Mouse (Mus musculus): ENCODE results near the gene Atf6.
A peak's percentile ranks its signal among the peaks of the same experiment; 100 is the strongest.

Atf6 gene

DNA sequence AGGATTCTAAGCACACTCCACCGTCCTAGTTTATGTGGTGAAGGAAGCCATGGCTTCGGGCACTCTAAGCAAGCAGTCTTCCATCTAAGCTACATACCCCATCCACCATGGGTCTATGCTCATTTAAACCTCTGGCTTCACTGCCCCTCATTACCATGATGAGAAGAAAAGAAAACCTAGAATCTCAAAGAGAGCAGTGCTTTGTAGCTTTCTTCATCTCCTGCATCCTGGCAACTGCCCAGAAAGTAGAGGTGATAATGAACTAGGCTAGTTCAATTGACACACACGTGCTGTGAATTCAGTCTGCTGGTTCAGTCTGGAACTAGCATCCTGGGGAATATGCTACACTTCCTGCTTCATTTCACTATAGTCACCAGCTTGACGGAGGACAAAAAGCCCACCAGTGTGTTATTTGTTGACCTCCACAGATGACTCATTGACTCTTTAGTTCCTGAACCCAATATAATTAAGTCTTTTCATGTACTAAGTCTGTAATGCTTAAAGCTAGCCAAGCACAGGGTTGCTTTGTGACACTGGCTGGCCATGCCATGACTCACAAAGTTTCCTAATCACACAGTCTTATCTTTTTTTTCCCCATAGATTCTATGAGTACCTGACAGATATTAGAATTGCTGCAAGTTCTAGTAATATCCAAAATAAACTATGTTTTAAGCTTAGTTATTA, 162.5 kb downstream of the Atf6 start:
- no peak for DNase-seq (ENCODE audit: low read depth)

- no peak for DNase-seq (ENCODE audit: low read depth)
These were observed 163.5 kb downstream of the Atf6 start for GRCm38 (mm10) chr1:170704103-170704502.

DNA sequence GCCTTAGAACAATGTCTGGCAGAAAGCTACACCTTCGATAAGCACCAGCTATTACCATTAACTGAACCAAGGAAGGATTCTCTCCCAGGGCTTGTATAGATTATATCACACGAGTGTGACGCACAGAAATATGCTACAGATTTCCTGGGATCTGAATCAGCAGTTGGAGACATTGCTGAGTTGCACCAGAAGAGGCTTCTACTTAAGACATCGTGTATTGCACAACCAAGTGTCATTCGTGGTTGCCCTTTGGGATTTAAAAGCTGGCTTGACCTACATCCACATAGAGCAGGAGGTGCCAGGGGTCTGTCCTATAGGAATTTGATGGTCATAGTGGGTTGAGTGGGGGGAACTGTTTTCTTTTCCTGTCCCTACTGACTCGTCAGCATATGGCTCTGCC, 164.6 kb downstream of the Atf6 start:
- DNase-seq (ENCODE audit: low read depth) = no peak

GRCm38 (mm10) chr1:170702263-170702662, 165.3 kb downstream of the Atf6 start:
- DNase-seq (ENCODE audit: low read depth) = no peak

- peak; percentile 55 for DNase-seq (ENCODE audit: low read depth)
These were observed 166.0 kb downstream of the Atf6 start for GRCm38 (mm10) chr1:170701582-170701981.

GRCm38 (mm10) chr1:170701178-170701577, 166.4 kb downstream of the Atf6 start:
- no peak for DNase-seq (ENCODE audit: low read depth)

DNA sequence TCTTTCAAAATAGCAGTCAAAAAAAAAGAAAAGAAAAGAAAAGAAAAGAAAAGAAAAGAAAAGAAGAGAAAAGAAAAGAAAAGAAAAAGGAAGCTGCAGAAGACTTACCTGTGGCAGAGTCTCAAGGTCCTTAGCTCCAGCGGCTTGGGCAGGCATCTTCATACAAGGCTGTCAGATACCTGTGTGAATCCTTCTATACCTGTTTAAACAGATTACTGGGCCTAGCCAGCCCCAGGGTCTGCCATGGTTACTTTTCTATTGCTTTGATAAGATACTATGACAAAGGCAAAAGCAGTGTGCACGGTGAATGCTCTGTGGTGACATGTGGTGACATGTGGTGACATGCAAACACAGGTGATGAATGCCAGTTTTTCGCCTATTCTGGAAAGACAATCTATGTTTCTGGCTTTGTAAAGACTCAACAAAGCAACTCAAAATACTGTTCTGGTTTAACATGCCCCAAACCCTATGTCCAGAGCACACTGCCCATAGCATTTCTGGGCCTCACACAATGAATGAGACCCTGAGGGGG, 167.0 kb downstream of the Atf6 start:
- no peak for DNase-seq (ENCODE audit: low read depth)

- DNase-seq (ENCODE audit: low read depth) = no peak
These were observed 168.0 kb downstream of the Atf6 start for GRCm38 (mm10) chr1:170699553-170699952.

DNA sequence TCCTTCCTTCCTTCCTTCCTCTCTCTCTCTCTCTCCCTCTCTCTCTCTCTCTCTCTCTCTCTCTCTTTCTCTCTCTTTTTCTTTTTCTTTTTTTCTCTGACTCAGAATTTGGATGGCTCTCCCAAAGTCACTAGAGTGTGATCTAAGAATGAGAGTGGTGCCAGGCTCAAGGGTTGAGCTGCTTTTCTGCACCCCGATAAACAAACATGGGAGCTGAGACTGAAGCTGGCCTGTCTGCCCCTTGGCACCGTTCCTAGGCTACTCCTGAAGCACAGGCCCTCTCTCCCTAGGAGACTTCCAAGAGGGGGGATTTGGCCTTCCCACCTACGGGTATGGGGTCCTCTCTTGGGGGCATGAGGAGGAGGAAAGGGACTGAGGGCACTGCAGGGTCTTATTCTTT, 168.8 kb downstream of the Atf6 start:
- DNase-seq (ENCODE audit: low read depth) = no peak

- DNase-seq (ENCODE audit: low read depth) = no peak
These were observed 169.7 kb downstream of the Atf6 start for GRCm38 (mm10) chr1:170697771-170698356.

DNA sequence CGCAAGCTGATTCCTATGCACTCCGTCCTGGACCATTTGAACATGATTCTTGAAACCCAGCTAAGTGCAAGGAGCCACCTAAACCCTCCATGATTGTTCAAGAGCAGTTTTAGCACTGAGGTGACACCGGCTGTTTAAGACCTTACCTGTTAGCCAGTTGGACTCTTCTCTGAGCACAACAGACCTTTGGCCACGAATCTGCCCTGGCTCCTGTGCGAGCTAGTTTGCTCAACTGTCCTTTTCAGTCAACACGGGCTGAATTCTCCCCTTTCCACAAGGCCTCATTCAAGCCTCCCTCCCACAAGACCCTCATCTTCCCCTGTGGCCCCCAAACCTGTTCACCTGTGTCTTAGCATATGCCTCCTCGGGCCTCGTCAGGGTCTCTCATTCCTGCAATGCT, 170.6 kb downstream of the Atf6 start:
- DNase-seq (ENCODE audit: low read depth) = no peak

DNA sequence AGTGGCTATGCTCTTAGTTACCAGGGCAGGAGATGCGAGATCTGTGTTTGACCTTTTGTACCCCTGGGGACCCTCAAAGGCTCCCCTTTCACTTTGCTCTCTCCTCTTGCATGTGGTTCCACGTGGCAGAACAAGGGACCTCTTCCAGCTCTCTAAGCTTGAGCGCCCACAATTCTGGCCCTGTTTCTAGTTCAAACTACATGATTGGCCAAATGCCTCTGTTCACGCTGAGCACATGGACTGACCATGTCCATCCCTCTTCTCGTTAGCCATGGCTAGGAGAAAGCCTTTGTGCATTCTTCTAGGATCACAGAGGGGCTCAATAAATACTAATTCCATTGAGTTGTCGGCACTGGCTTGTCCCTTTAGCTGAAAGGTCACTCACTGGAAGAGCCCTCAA, 172.2 kb downstream of the Atf6 start:
- no peak for DNase-seq (ENCODE audit: low read depth)

DNA sequence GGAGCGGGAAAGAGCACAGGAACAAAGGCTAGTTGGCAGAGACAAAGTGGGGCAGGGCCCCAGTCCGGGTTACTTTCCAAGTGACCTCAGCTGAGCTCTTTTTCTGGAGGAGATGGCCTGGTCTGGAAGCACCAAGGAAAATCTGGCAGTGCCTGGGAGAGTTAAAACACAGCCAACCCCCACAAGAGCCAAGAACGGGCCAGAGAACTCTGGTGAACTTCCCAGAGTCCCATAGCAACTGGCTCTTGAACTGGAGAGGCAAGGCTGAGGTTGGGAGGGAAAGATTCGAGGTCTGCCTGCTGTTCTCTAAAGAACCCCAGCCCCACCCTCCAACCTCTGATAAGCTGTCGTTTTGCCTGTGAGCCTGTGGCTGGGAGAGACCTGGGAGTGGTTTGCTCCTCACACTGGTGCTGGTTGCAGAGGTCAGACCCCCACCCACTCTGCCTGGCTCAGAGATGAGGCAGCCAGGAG, 172.7 kb downstream of the Atf6 start:
- DNase-seq (ENCODE audit: low read depth) = no peak

DNA sequence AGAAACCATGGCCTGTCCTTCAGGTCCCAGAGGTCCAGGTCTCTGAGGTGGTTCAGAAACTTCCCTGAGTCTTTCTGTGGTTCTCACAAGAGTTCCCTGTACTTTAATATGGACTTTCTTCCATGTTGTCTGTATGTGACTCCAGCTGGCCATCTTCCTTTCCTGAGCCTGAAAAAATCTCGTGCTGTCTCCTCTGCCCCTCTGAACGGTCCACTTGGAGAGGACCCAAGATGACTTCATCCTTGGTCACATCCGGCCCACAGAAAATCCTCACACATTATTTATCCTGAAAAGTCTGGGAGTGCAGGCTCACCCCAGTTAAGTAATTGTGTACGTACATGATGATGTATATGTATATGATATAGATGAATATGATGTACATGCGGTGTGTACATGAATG, 176.3 kb downstream of the Atf6 start:
- no peak for DNase-seq (ENCODE audit: low read depth)

DNA sequence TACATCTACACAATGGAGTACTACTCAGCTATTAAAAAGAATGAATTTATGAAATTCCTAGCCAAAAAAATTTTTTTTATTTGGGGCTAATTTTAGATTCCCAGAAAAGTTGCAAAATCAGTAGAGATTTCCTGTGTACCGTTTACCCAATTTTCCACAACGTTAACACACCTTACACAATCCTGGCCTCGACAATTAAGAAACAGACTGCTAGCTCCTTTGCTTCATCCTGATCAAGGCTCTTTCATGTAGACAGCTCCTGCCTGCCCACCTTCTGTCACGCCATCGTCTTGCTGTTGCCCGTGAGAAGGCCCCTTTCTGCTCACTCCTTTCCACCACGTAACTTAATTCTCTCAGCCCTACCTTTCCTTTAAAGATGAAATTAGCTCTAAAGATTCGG, 177.8 kb downstream of the Atf6 start:
- DNase-seq (ENCODE audit: low read depth) = no peak

DNA sequence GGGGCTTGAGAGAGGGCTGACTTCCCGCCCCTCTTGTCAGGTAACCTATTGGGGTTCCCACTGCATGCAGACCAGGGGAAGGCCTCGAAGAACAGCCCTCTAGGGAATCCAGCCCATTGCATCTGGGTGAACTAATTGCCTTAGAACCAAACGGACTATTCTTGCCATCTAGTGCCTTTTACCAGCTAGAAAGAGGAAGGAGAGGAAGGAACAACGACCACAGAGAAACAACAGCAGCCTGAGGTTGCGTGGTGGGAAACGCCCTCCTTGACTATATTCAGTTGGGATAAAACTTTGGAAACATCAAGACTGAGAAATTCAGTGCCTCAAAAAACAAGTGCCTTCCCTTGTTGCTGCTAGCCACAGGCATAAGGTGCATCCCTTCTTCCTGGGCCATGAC, 183.7 kb downstream of the Atf6 start:
- no peak for DNase-seq (ENCODE audit: low read depth)

- no peak for DNase-seq (ENCODE audit: low read depth)
These were observed 187.9 kb downstream of the Atf6 start for GRCm38 (mm10) chr1:170679624-170680023.

DNA sequence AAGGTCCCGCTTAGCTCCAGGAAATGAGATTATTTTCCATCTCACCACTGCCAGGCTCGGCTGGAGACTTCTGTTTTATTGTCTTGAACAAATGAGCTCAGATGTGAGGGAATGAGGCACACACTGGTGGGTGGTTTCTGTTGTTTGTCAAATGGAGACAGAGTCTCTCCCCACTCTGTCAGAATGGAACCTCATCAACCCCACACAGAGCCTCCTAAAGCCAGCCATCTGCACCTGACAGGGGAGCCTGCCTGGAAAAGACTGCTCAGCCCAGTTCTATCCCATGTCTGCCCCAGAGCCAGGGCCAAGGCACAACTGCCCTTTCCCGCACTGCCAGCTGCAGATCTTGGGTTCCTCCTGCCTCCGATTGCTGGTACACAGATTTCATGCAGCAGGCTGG, 188.7 kb downstream of the Atf6 start:
- DNase-seq (ENCODE audit: low read depth) = no peak

DNA sequence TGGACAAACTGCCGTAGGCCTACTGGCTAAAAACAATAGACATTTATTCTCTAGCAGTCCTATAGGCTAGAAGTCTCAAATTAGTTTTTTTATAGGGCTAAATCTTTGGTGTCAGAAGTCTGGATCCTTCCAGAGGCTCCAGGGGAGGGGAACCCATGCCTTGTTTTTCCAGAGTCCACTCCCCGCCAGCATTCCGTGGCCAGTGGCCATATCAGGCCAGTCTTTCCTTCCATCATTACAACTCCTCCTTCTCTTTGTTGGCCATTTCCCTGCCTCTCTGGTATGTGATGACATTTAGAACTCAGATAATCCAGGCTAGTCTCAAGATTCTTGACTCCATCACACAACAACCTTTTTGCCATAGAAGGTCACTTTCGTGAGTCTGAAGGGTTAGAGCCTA, 189.9 kb downstream of the Atf6 start:
- DNase-seq (ENCODE audit: low read depth) = no peak

DNA sequence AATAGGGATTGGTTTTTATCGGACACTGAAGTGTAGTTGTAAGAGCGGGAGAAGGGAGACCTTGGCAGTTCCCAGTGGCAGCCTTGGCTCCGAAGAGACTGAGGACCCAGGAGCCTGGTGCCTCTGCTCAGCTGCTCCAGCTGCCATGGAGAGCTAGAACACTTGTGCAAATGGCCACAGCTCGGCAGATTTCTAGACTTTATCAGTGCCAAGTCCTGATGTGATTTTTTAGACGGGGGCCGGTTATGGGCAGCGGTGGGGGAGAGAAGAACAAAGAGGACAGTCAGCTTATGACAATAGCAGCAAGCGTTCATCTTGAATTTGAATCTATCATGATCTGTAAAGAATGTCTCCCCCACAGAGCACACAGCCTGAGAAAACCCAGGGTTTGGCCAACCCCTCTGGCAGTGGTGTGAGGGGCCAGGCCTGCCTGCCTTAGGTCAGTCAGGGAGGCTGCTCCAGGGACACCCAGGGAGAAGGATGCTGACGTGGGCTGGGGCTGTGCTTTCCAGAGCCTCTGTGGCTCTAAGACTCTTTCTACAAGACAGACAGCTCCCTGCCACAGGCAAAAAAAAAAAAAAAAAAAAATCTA, 193.3 kb downstream of the Atf6 start:
- no peak for DNase-seq (ENCODE audit: low read depth)

GRCm38 (mm10) chr1:170665200-170665599, 202.4 kb downstream of the Atf6 start:
- no peak for DNase-seq (ENCODE audit: low read depth)

GRCm38 (mm10) chr1:170664620-170665185, 202.9 kb downstream of the Atf6 start:
- DNase-seq (ENCODE audit: low read depth) = no peak

DNA sequence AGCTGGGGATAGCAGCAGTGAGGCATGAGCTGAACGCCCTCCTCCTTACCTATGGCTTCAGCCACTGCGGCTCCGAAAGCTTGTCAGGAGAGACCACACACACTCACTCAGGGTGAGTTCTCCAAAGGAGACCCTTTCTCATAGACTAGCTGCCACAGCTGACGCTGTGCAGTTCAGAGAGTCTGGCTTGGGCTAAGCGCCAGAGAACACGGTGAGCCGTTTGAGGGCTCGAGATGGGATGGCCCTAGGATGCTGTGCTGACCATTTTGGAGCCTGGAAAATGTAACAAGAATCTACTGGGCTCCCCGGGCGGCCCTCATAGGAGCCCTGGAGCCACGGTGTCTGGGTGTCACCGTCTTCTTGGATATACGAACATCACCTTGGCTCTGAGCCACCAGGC, 208.3 kb downstream of the Atf6 start:
- DNase-seq (ENCODE audit: low read depth) = no peak

Measured in fibroblast of lung, adult 2 months (primary cell).